Mouse (Mus musculus): ENCODE measurements around the gene Amt. TPM values are rescaled to one million over a fixed set of nuclear protein-coding genes. Genes with fewer than 3 reads are reported as not detected.
"Not testable (repeated sequence)": the region's sequence is repeated elsewhere in the genome, so short reads cannot be mapped to it uniquely, and the experiment has no call there.

Amt gene
- polyA plus RNA-seq, 1 experiment from 2014 or later: 13.3 TPM

DNA sequence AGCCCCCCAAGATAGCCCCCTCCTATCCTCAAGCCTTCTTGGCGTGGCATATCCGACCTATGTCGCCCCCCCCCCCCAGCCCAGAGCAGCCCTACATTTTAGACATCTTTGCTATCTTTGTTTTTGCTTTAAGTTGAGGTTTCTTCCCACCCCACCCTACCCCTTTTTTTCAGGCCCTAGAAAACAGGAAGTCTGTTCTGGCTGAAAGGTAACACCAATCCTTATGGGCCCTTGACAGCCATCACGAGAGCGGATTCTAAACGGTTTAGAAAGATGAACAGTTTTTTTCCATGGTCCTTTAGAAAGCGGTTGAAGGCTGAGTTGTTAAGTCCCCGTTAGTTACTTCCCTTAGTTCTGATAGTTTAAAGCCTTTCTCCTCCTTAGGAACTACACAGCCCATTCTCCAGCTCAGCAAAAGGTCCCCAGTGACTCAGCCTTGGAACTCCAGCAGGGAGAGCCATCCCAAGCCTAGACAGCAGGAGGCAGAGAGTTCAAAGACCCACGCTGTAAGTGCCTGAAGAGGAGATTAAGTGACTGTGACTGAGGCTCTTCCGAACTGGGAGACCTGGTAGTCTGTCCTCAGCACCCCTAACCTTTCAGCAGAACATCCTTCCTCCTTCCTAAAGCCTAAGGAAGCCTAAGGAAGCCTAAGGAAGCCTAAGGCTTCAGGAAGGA, 30.3 kb upstream of the Amt start:
- Histone ChIP-seq H3K4me2 (no peak overlapping the region), H3K27ac (replicated peaks) (no peak overlapping the region), H3K27me3 (peaks cover 6% of the 10 kb centered on the region; the same call in 1 of the 2 replicates), H3K9ac (no peak overlapping the region), H3K4me3 (replicated peaks) (no peak overlapping the region), H3K9me3 (replicated peaks) (no peaks in the 10 kb centered on the region), H3K36me3 (replicated peaks) (no peaks in the 10 kb centered on the region), H3K4me1 (replicated peaks) (peaks cover 38% of the 10 kb centered on the region)
- WGBS (ENCODE audit: insufficient replicate concordance): 46% methylated on average over 10 of the region's 10 CpGs
- no peak for ATAC-seq (ENCODE audit: insufficient read depth)

DNA sequence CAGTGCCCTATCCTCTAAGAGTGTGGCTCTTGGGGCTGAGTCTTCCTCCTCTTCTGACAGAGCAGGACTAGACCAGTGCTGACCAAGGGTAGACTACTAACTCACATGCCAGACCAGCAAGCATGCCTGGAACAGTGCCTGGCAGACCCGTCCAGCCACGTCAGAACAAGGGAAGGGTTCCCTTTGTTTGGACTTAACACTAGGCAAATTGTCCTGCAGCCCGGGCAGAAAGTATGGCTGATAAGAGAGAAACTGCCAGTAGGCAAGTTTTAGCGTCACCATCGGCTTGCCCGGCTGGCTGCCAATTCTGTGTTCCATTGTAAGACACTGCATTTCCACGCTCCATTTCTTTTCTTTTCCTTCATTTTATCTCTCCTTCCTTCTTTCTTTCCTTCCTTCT, 29.0 kb upstream of the Amt start:
- no peak overlapping the region for H3K4me2 ChIP-seq
- H3K4me3 ChIP-seq (replicated peaks): no peak overlapping the region
- no peak for ATAC-seq (ENCODE audit: insufficient read depth)
- H3K27me3 ChIP-seq: peaks cover 8% of the 10 kb centered on the region; the same call in 1 of the 2 replicates
- H3K9ac ChIP-seq: no peak overlapping the region
- WGBS (ENCODE audit: insufficient replicate concordance): 63% methylated on average over 7 of the region's 7 CpGs
- no peaks in the 10 kb centered on the region for H3K9me3 ChIP-seq (replicated peaks)
- no peaks in the 10 kb centered on the region for H3K36me3 ChIP-seq (replicated peaks)
- H3K4me1 ChIP-seq (replicated peaks): peaks cover 25% of the 10 kb centered on the region
- H3K27ac ChIP-seq (replicated peaks): no peak overlapping the region

DNA sequence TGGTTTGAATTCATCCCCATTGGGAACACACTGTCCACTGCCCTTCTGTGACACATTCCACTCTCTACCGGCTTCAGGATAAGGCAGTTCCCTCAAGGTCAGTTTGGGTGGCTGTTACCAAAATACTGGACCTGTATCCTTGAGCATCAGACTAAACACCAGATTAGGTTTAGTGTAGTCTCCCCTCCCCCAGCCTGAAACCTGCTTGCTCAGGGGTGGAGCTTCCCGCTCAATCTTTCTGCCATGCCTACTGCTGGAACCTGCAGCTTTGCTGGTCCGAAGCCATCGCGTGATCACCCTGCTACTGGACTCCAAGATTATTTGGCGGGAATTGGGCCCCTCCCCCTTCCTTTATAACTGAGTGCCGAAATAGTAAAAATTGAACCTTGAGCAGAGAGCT, 28.0 kb upstream of the Amt start:
- not testable (repeated sequence) for H3K4me2 ChIP-seq; H3K4me3 ChIP-seq (replicated peaks); H3K27me3 ChIP-seq; H3K9ac ChIP-seq; H3K36me3 ChIP-seq (replicated peaks); H3K9me3 ChIP-seq (replicated peaks); ATAC-seq (ENCODE audit: insufficient read depth); H3K27ac ChIP-seq (replicated peaks)
- WGBS (ENCODE audit: insufficient replicate concordance): 68% methylated on average over 7 of the region's 7 CpGs
- H3K4me1 ChIP-seq (replicated peaks): peaks cover 16% of the 10 kb centered on the region

DNA sequence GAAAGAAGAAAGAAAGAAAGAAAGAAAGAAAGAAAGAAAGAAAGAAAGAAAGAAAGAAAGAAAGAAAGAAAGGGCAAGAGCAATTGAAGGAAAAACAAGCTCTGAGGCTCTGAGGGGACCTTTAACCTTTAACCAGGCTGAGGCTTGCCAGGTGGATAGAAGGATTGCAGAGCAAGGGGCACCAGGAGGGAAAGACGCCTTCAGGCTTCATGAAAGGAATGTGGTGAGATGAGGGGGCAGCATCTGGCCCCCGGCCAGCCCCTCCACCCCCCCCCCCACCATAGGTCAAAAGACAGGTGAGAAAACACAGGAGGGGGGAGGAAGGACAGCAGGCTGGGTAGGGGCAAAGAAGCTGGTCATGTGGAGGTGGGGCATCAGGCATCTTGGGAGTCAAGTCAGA, 24.7 kb upstream of the Amt start:
- Histone ChIP-seq H3K27ac (replicated peaks) (no peak overlapping the region), H3K4me3 (replicated peaks) (no peak overlapping the region), H3K27me3 (peaks cover 8% of the 10 kb centered on the region; the same call in 1 of the 2 replicates), H3K4me1 (replicated peaks) (peaks cover 9% of the 10 kb centered on the region), H3K4me2 (no peak overlapping the region), H3K36me3 (replicated peaks) (no peaks in the 10 kb centered on the region), H3K9ac (no peak overlapping the region), H3K9me3 (replicated peaks) (no peaks in the 10 kb centered on the region)
- no peak for ATAC-seq (ENCODE audit: insufficient read depth)
- 41% methylated on average over 2 of the region's 2 CpGs for WGBS (ENCODE audit: insufficient replicate concordance)

DNA sequence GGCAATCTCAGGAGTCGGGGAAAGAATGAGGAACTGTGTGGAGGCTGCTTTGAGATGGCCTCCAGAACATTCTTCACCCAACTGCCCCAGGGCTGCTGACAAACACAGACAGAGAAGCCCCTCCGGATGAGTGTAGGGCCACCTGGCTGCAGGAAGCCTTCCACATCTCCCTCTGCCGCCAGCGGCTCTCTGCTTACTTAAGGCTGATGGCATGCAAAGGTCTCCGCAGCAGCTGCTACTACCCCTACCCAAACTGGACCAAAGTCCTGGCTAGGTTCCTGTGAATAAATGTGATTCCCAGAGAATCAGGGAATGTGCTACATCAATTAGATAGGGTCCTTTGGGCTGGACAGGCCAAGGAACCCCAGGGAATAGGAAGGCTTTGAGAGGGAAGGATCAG, 24.0 kb upstream of the Amt start:
- H3K36me3 ChIP-seq (replicated peaks): no peaks in the 10 kb centered on the region
- peaks cover 8% of the 10 kb centered on the region; the same call in 1 of the 2 replicates for H3K27me3 ChIP-seq
- no peaks in the 10 kb centered on the region for H3K9me3 ChIP-seq (replicated peaks)
- no peak overlapping the region for H3K4me3 ChIP-seq (replicated peaks)
- no peak overlapping the region for H3K4me2 ChIP-seq
- H3K27ac ChIP-seq (replicated peaks): no peak overlapping the region
- H3K9ac ChIP-seq: no peak overlapping the region
- peaks cover 9% of the 10 kb centered on the region for H3K4me1 ChIP-seq (replicated peaks)
- no peak for ATAC-seq (ENCODE audit: insufficient read depth)
- WGBS (ENCODE audit: insufficient replicate concordance): 48% methylated on average over 5 of the region's 5 CpGs

DNA sequence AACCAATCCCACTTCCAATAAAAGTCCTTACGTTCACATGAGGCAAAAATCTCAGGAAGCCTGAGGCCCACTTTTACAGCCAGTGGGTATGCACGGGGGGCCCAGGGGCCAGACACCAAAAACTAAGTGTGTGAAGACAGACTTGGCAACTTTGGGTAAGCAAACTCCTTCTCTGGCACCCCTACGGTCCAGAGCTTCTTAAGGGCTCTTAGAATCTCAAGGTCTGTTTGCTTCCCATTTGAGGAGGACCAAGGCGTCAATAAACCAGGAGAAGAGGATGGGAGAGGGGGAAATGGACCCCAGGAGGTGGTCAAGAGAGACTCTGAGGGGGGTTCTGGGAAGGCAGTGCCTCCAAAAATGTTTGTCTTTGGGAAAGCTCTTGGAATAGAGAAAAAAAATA, 23.2 kb upstream of the Amt start:
- no peaks in the 10 kb centered on the region for H3K9me3 ChIP-seq (replicated peaks)
- H3K4me1 ChIP-seq (replicated peaks): peaks cover 9% of the 10 kb centered on the region
- no peak overlapping the region for H3K9ac ChIP-seq
- no peak overlapping the region for H3K4me3 ChIP-seq (replicated peaks)
- 66% methylated on average over 4 of the region's 4 CpGs for WGBS (ENCODE audit: insufficient replicate concordance)
- no peak for ATAC-seq (ENCODE audit: insufficient read depth)
- no peaks in the 10 kb centered on the region for H3K36me3 ChIP-seq (replicated peaks)
- no peak overlapping the region for H3K27ac ChIP-seq (replicated peaks)
- H3K27me3 ChIP-seq: peaks cover 8% of the 10 kb centered on the region; the same call in 1 of the 2 replicates
- H3K4me2 ChIP-seq: no peak overlapping the region

DNA sequence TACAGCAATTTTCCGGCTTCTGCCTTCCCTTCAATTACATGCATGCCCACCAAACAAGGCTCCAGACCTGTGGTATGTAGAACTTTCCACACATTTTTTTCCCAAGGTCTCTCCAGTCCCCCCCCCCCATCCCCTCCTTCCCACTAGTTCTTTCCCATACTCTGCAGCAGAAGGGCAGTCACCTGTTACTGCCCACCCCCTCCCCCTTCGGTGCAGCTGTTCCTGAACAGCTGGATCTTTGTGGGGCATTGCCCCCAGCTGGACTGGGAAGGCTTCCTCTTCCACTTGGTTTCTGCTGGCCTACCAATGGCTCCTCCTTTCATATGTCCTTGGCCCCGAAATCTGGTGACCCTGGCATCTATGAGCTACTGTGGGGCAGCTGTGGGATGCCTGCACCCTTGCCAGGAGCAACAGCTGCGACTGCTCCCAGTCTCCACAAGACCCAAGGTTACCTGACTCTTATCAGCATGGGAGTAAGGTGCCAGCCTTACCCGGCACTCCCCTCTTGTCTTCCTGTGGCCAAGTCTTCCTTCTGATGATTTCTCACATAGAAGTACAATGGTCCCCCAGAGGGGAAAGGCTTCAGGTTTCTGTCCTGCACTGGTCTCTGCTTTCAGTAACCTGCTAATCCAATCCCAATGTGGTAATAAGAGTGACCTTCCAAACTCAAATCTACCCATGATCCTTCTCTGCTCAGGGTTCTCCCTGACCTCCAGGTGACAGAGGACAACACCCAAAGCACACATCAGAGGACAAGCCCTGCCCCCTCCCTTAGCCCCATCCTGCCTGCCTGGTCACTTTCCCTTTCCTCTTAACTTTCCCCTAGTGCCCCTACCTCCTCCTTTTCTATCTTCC, 21.9 kb upstream of the Amt start:
- no peak for ATAC-seq (ENCODE audit: insufficient read depth)
- WGBS (ENCODE audit: insufficient replicate concordance): 53% methylated on average over 5 of the region's 5 CpGs
- H3K9me3 ChIP-seq (replicated peaks): no peaks in the 10 kb centered on the region
- no peak overlapping the region for H3K4me2 ChIP-seq
- no peaks in the 10 kb centered on the region for H3K36me3 ChIP-seq (replicated peaks)
- H3K27ac ChIP-seq (replicated peaks): no peak overlapping the region
- peaks cover 8% of the 10 kb centered on the region; the same call in 1 of the 2 replicates for H3K27me3 ChIP-seq
- peaks cover 9% of the 10 kb centered on the region for H3K4me1 ChIP-seq (replicated peaks)
- no peak overlapping the region for H3K4me3 ChIP-seq (replicated peaks)
- no peak overlapping the region for H3K9ac ChIP-seq

DNA sequence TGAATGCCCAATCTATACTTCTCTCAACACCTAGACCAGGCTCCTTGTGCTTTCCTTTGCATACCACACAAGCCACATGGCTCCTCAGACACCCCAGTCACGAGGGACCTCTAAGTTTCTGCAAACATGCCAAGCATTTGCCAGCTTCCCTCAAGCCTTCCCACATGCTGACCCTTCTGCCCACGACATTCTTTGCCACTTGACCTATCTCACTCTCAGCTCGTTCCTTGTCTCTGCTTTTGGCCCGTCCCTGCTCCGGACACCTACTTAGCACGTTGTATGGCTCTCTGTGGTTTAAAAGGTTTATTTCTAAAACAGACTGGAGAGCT, 21.4 kb upstream of the Amt start:
- ATAC-seq (ENCODE audit: insufficient read depth): no peak
- 37% methylated on average over 6 of the region's 6 CpGs for WGBS (ENCODE audit: insufficient replicate concordance)
- Histone ChIP-seq H3K27me3 (peaks cover 8% of the 10 kb centered on the region; the same call in 1 of the 2 replicates), H3K27ac (replicated peaks) (no peak overlapping the region), H3K9ac (no peak overlapping the region), H3K9me3 (replicated peaks) (no peaks in the 10 kb centered on the region), H3K4me3 (replicated peaks) (no peak overlapping the region), H3K4me1 (replicated peaks) (peaks cover 9% of the 10 kb centered on the region), H3K36me3 (replicated peaks) (no peaks in the 10 kb centered on the region), H3K4me2 (no peak overlapping the region)

DNA sequence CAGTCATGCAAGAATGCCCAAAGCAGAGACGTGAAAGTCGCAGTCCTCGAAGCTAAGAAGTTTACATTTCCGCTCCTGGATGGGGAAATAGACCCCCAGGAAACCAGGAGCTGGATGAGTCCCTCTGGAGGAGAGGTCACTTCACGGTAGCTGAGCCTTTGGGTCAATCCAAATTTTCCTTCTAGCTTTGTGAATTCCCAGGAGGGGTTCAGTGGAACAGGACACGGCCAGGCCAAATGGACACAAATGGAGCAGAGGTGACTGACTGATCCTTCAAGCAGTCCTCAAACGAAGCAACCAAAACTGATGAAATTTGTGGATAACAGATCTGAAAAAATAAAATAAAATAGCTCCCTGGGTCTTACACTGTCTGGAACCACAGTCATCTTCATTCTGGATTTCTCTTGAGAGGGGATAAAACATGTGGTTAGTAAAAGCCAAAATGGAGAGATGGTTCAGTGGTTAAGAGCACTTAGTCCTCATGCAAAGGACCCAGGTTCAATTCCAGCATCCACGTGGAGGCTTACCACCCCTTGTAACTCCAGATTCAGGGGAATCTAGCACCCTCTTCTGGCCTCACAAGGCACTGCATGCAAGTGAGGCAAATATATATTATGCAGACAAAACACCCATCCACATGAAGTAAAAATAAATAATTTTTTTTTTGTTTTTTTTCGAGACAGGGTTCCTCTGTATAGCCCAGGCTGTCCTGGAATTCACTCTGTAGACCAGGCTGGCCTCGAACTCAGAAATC, 17.8 kb upstream of the Amt start:
- no peak overlapping the region for H3K4me3 ChIP-seq (replicated peaks)
- no peak overlapping the region for H3K27ac ChIP-seq (replicated peaks)
- H3K9ac ChIP-seq: no peak overlapping the region
- no peaks in the 10 kb centered on the region for H3K9me3 ChIP-seq (replicated peaks)
- H3K27me3 ChIP-seq: no peaks in the 10 kb centered on the region
- no peak overlapping the region for H3K4me2 ChIP-seq
- peaks cover 9% of the 10 kb centered on the region for H3K4me1 ChIP-seq (replicated peaks)
- no peaks in the 10 kb centered on the region for H3K36me3 ChIP-seq (replicated peaks)
- WGBS (ENCODE audit: insufficient replicate concordance): 57% methylated on average over 10 of the region's 10 CpGs
- no peak for ATAC-seq (ENCODE audit: insufficient read depth)

DNA sequence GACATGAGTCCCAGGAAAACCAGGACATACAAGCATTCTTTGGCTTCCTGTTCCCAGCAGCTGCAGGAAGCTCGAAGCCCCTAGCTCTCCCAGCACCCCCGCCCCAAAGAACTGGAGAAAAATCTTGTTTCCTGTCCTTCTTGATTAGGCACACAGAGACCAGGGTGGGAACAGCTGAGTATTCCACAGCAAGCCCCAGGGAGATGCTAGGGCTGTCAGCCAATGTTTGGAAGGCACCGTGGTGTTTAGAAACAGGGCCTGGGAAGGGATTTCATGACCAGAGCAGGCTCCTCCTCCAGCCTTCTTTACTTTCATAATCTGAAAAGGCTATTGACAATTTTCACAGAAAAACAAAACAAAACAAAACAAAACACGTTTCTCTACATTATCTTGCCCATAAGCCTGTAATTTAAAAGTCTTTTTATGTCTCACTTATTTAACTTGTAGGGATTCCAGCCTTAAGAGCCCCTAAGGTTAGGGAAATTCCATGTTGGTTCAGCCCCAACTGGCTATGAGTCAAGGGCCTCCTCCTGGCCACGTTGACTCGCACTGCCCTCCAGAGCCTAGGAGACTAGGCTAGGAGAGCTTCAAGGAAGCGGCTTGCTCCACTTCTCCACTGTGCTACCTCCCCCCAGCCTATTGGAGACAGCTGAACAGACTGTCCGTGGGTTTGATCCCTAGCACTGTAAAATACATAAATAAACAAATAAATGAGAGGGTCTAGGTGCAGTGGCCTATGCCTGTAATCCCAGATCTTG, 16.4 kb upstream of the Amt start:
- Histone ChIP-seq H3K27ac (replicated peaks) (peak overlapping the region; percentile 45; the same call in 1 of the 2 replicates), H3K4me1 (replicated peaks) (0 out of 2 replicates have a peak, but pooled peaks cover 5% of the 10 kb centered on the region), H3K36me3 (replicated peaks) (no peaks in the 10 kb centered on the region), H3K9ac (no peak overlapping the region), H3K4me3 (replicated peaks) (no peak overlapping the region), H3K4me2 (no peak overlapping the region), H3K27me3 (no peaks in the 10 kb centered on the region), H3K9me3 (replicated peaks) (no peaks in the 10 kb centered on the region)
- 35% methylated on average over 8 of the region's 8 CpGs for WGBS (ENCODE audit: insufficient replicate concordance)
- ATAC-seq (ENCODE audit: insufficient read depth): no peak

Data from liver, embryonic 15.5 days (tissue).